In genomic region chr1:194332639-194333038, GRCm38 (mm10) we compare ENCODE assay signal across 23 mouse cellular contexts.
DNase-seq lines count a peak whose midpoint lies in the region; ATAC-seq and TF ChIP-seq lines count a peak whose summit lies in the region.
"Had no signal": no experiment of that assay in that cellular context is flagged by ENCODE, and none has a peak within 500 bp of the region (broad histone marks: within the 10 kb centered on the region; RNA-seq: fewer than 3 reads in every experiment).

No protein-coding gene starts in this region.

- DNase-seq in embryo, embryonic 10 days (ENCODE audit: low spot score), result peak; percentile 43
- DNase-seq in embryo, embryonic 9.5 days (ENCODE audit: extremely low spot score), result no peak
- DNase-seq in midbrain, embryonic 10.5 days (ENCODE audit: low spot score), result peak; percentile 32
- peak; percentile 72 for DNase-seq in brain, embryonic 14.5 days (ENCODE audit: low read depth)
- peak; percentile 48 for DNase-seq in forebrain, embryonic 14.5 days (ENCODE audit: low spot score)
- DNase-seq in ovary, postnatal 14 days (ENCODE audit: low spot score), result no peak
- DNase-seq in layer of hippocampus, adult 11-12 months (ENCODE audit: low spot score), result no peak
- DNase-seq: adrenal gland, postnatal 14 days; cerebellum, adult 11 months; cerebellum, postnatal 10 days; gastrocnemius, postnatal 25 days; heart, adult 2 months; heart, postnatal 4 days; kidney, postnatal 25 days; liver, embryonic 13.5 days; lung, embryonic 14.5 days; right cerebral cortex, adult 18-20 months; right cerebral cortex, postnatal 4 days; thymus, postnatal 14 days had no signal

- H3K4me3 ChIP-seq in midbrain, embryonic 10.5 days, result no peak overlapping the region
- no peak overlapping the region for H3K4me3 ChIP-seq in midbrain, embryonic 15.5 days
- no peak overlapping the region for H3K4me3 ChIP-seq in forebrain, embryonic 14.5 days (ENCODE audit: low read depth, low read length)
- H3K4me3 ChIP-seq: heart, adult 2 months; limb, embryonic 13.5 days; liver, embryonic 13.5 days; neural tube, embryonic 12.5 days had no signal

- H3K36me3 ChIP-seq in midbrain, embryonic 10.5 days, result no peaks in the 10 kb centered on the region
- H3K36me3 ChIP-seq in midbrain, embryonic 15.5 days (replicated peaks), result no peaks in the 10 kb centered on the region
- no peaks in the 10 kb centered on the region for H3K36me3 ChIP-seq in forebrain, embryonic 14.5 days (ENCODE audit: control insufficient read depth, insufficient read depth, low read length)
- H3K36me3 ChIP-seq: limb, embryonic 13.5 days; liver, embryonic 13.5 days; neural tube, embryonic 12.5 days had no signal

- no peak for TF ChIP-seq POLR2A in brain, embryonic 14.5 days (IDR thresholded peaks at IDR 0.05; ENCODE audit: borderline replicate concordance, extremely low read depth, insufficient read depth, insufficient read length, poor library complexity, severe bottlenecking)

- no peak overlapping the region for H3K9ac ChIP-seq in midbrain, embryonic 15.5 days
- no peak overlapping the region for H3K9ac ChIP-seq in forebrain, embryonic 14.5 days (ENCODE audit: low read length)
- H3K9ac ChIP-seq: limb, embryonic 13.5 days; liver, embryonic 13.5 days; lung, embryonic 14.5 days; neural tube, embryonic 12.5 days had no signal

- peaks cover 10% of the 10 kb centered on the region; the same call in 1 of the 2 replicates for H3K27me3 ChIP-seq in midbrain, embryonic 10.5 days (ENCODE audit: low read depth, poor library complexity, severe bottlenecking)
- H3K27me3 ChIP-seq in midbrain, embryonic 15.5 days (replicated peaks), result no peaks in the 10 kb centered on the region
- H3K27me3 ChIP-seq in forebrain, embryonic 14.5 days (replicated peaks; ENCODE audit: control insufficient read depth, insufficient read depth, low read length), result no peaks in the 10 kb centered on the region
- H3K27me3 ChIP-seq: limb, embryonic 13.5 days; liver, embryonic 13.5 days; neural tube, embryonic 12.5 days had no signal

- no peak for TF ChIP-seq CTCF in brain, embryonic 14.5 days (IDR thresholded peaks at IDR 0.05; ENCODE audit: borderline replicate concordance, extremely low read depth, insufficient read depth, insufficient read length)

- H3K9me3 ChIP-seq in midbrain, embryonic 10.5 days (replicated peaks), result no peaks in the 10 kb centered on the region
- no peaks in the 10 kb centered on the region for H3K9me3 ChIP-seq in midbrain, embryonic 15.5 days
- H3K9me3 ChIP-seq in forebrain, embryonic 14.5 days (replicated peaks; ENCODE audit: control insufficient read depth, low read length), result no peaks in the 10 kb centered on the region
- H3K9me3 ChIP-seq: limb, embryonic 13.5 days; liver, embryonic 13.5 days; neural tube, embryonic 12.5 days had no signal

- ATAC-seq in midbrain, embryonic 15.5 days (replicated peaks), result no peak
- peak; percentile 52; the same call in 1 of the 2 replicates for ATAC-seq in forebrain, embryonic 14.5 days
- ATAC-seq: intestine, postnatal 0 days had no signal

- H3K4me1 ChIP-seq in midbrain, embryonic 10.5 days, result peaks cover 31% of the 10 kb centered on the region
- no peaks in the 10 kb centered on the region for H3K4me1 ChIP-seq in midbrain, embryonic 15.5 days
- 0 out of 2 replicates have a peak, but pooled peaks cover 8% of the 10 kb centered on the region for H3K4me1 ChIP-seq in forebrain, embryonic 14.5 days (ENCODE audit: control insufficient read depth, insufficient read depth, low read length)
- H3K4me1 ChIP-seq: liver, embryonic 13.5 days had no signal

- 0 out of 2 replicates have a peak overlapping the region, but pooled peaks have one; percentile 3 for H3K27ac ChIP-seq in midbrain, embryonic 10.5 days (replicated peaks)
- H3K27ac ChIP-seq in midbrain, embryonic 15.5 days, result no peak overlapping the region
- no peak overlapping the region for H3K27ac ChIP-seq in forebrain, embryonic 14.5 days (ENCODE audit: low read depth, low read length)
- H3K27ac ChIP-seq: heart, adult 2 months; limb, embryonic 13.5 days; liver, embryonic 13.5 days; neural tube, embryonic 12.5 days had no signal

- no peak overlapping the region for H3K4me2 ChIP-seq in midbrain, embryonic 15.5 days
- H3K4me2 ChIP-seq in forebrain, embryonic 14.5 days (ENCODE audit: low read length), result no peak overlapping the region
- H3K4me2 ChIP-seq: limb, embryonic 13.5 days; liver, embryonic 13.5 days; lung, embryonic 14.5 days; neural tube, embryonic 12.5 days had no signal

Comparison
In these comparisons a context has a peak if more than half of its experiments do, and no peak if none do; other contexts are left out.
1. DNase-seq: peak in embryo, embryonic 10 days (single experiment), midbrain, embryonic 10.5 days (single experiment), brain, embryonic 14.5 days (single experiment) and forebrain, embryonic 14.5 days (single experiment); none in embryo, embryonic 9.5 days (single experiment), ovary, postnatal 14 days (single experiment) and layer of hippocampus, adult 11-12 months (single experiment).